Mouse (Mus musculus): ENCODE measurements around the gene Samd4.

Gene Samd4

DNA sequence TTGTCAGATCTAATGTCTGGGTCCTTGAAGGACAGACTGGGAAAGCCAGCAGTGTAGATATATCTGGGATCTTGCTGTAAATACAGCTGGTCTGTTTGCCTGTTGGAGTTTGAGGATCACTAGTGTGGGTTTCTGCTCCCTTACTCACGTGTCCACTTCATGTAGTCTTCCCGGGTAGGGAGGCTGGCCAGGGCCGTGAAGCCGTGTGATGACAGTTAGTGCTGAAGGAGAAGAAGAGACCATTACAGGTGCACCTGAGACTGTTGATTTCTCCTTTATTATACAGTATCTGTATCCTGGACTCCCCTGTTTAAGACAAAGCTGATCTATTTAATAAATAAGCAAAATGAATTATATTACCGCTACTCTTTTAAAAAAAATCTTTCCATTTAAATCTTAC is 34.5 kb downstream of the Samd4 start:
- Histone ChIP-seq H3K27me3 (ENCODE audit: insufficient read depth, low read length) (no peaks in the 10 kb centered on the region; the same call in 1 of the 2 replicates), H3K9me3 (ENCODE audit: low read length) (no peaks in the 10 kb centered on the region), H3K36me3 (ENCODE audit: insufficient read depth, low read length) (no peaks in the 10 kb centered on the region), H3K4me1 (replicated peaks; ENCODE audit: low read depth, low read length) (no peaks in the 10 kb centered on the region), H3K4me3 (replicated peaks; ENCODE audit: low read length) (no peak overlapping the region)
- TF ChIP-seq POU5F1 (IDR thresholded peaks at IDR 0.05; ENCODE audit: borderline replicate concordance, low read length) = no peak
- TF ChIP-seq NANOG (IDR thresholded peaks at IDR 0.05; ENCODE audit: borderline replicate concordance, low read length) = no peak
- no peak for TF ChIP-seq CTCF (conservative IDR thresholded peaks at IDR 0.05; ENCODE audit: low read length)

DNA sequence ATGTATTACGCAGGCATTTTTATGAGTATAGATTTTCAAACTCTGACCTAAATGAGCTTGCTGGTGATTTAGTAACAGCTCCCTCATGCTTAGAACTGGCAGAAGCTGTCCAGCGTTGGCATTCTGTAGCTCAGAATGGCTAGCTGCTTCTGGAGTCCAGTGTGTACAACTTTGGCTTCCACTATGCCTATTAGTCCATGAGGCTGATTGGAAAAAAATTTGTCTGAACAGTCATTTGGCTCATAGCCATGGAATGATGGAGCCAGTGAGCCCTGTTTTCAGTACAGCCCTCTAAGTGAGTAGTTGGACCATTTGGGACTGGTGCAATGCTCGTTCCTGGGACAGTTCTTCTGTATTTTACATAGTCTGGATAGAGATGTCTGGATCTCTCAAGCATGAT is 34.9 kb downstream of the Samd4 start:
- Histone ChIP-seq H3K27me3 (ENCODE audit: insufficient read depth, low read length) (no peaks in the 10 kb centered on the region; the same call in 1 of the 2 replicates), H3K4me3 (replicated peaks; ENCODE audit: low read length) (no peak overlapping the region), H3K4me1 (replicated peaks; ENCODE audit: low read depth, low read length) (no peaks in the 10 kb centered on the region), H3K9me3 (ENCODE audit: low read length) (no peaks in the 10 kb centered on the region), H3K36me3 (ENCODE audit: insufficient read depth, low read length) (no peaks in the 10 kb centered on the region)
- TF ChIP-seq POU5F1 (IDR thresholded peaks at IDR 0.05; ENCODE audit: borderline replicate concordance, low read length) (no peak), NANOG (IDR thresholded peaks at IDR 0.05; ENCODE audit: borderline replicate concordance, low read length) (no peak), CTCF (conservative IDR thresholded peaks at IDR 0.05; ENCODE audit: low read length) (no peak)

DNA sequence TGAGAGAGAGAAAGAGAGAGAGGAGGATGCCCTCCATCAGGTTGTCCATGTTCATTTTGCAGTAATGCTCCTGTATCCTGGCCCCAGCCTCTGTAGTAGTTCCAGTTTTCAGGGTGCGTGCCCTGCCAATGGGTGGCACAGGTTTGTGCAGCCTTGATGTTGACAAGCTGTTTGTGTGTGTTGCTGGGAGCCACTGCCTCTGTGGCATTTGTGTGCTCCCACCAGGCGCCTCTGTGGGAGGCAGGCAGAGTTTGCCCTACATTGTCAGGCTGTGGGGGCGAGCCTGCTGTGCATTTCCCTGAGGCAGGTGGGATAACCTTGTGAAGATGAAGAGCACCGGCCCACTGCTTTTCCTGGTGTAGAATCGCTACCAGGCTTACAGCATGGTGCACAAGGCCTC is 37.8 kb downstream of the Samd4 start:
- TF ChIP-seq NANOG (IDR thresholded peaks at IDR 0.05; ENCODE audit: borderline replicate concordance, low read length) (no peak), POU5F1 (IDR thresholded peaks at IDR 0.05; ENCODE audit: borderline replicate concordance, low read length) (no peak), CTCF (conservative IDR thresholded peaks at IDR 0.05; ENCODE audit: low read length) (no peak)
- Histone ChIP-seq H3K9me3 (ENCODE audit: low read length) (no peaks in the 10 kb centered on the region), H3K4me3 (replicated peaks; ENCODE audit: low read length) (no peak overlapping the region), H3K4me1 (replicated peaks; ENCODE audit: low read depth, low read length) (no peaks in the 10 kb centered on the region), H3K36me3 (ENCODE audit: insufficient read depth, low read length) (no peaks in the 10 kb centered on the region), H3K27me3 (ENCODE audit: insufficient read depth, low read length) (no peaks in the 10 kb centered on the region; the same call in 1 of the 2 replicates)

DNA sequence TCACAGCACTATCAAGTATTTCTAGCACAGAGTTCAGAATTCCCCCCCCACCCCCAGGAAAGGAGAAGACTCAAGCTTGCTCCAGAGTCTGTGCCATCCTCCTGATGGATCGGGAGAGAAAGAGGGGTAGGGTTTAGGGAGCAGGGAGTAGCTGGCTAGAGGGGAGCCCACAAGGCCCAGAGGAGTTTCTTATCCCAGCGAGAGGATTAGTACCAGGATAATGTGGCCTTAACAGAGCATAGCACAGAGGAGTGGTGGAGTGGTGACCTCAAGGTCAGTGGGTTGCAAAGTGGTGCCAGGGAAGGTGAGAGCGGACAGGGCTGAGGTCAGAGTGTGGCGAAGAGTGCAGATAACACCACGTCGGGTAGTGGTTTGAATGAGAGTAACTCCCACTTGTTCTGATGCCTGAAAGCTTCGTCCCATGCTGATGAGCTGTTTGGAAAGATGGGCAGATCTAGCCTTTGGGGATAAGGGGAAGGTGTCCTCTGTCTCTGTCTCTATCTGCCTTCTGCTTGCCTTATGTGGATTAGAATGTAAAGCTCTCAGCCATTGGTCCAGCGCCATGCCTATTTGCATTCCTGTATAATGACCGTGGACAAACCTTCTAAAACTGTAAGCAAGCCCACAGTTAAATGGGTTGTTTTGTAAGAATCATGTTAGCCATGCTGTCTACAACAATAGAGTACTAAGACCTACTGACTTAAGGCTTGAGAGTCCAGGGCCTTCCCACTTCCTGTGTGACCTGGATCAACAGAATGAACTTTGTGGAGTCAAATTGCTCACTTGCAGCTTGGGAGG is 38.7 kb downstream of the Samd4 start:
- H3K4me3 ChIP-seq (replicated peaks; ENCODE audit: low read length) = no peak overlapping the region
- no peaks in the 10 kb centered on the region for H3K9me3 ChIP-seq (ENCODE audit: low read length)
- H3K27me3 ChIP-seq (ENCODE audit: insufficient read depth, low read length) = no peaks in the 10 kb centered on the region; the same call in 1 of the 2 replicates
- TF ChIP-seq NANOG (IDR thresholded peaks at IDR 0.05; ENCODE audit: borderline replicate concordance, low read length) = no peak
- no peaks in the 10 kb centered on the region for H3K36me3 ChIP-seq (ENCODE audit: insufficient read depth, low read length)
- H3K4me1 ChIP-seq (replicated peaks; ENCODE audit: low read depth, low read length) = no peaks in the 10 kb centered on the region

DNA sequence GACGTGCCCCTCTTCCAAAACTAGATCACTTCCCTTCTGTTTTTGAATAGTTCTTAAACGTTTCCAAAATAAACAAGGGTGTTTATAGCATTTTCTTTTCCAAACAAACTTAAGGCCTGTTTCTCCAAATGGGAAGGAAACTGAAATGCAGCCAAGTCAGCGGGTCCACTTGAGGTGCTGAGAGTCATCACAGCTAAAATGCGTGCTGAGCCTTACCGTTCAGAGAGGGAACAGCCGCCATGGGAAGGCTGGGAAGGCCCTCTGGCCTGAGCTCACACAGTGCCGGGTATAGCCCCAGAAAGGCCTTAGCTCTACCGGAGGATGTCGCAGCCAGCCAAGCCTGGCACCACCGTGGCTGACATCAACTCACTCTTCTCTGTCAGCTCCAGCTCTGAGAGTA is 41.3 kb downstream of the Samd4 start:
- H3K36me3 ChIP-seq (ENCODE audit: insufficient read depth, low read length) = no peaks in the 10 kb centered on the region
- TF ChIP-seq POU5F1 (IDR thresholded peaks at IDR 0.05; ENCODE audit: borderline replicate concordance, low read length) = no peak
- no peak for TF ChIP-seq NANOG (IDR thresholded peaks at IDR 0.05; ENCODE audit: borderline replicate concordance, low read length)
- TF ChIP-seq CTCF (conservative IDR thresholded peaks at IDR 0.05; ENCODE audit: low read length) = no peak
- H3K27me3 ChIP-seq (ENCODE audit: insufficient read depth, low read length) = no peaks in the 10 kb centered on the region; the same call in 1 of the 2 replicates
- no peak overlapping the region for H3K4me3 ChIP-seq (replicated peaks; ENCODE audit: low read length)
- no peaks in the 10 kb centered on the region for H3K9me3 ChIP-seq (ENCODE audit: low read length)
- no peaks in the 10 kb centered on the region for H3K4me1 ChIP-seq (replicated peaks; ENCODE audit: low read depth, low read length)

GRCm38 (mm10) chr14:46924422-46924821 is 41.8 kb downstream of the Samd4 start:
- no peaks in the 10 kb centered on the region for H3K9me3 ChIP-seq (ENCODE audit: low read length)
- no peaks in the 10 kb centered on the region for H3K4me1 ChIP-seq (replicated peaks; ENCODE audit: low read depth, low read length)
- no peak for TF ChIP-seq NANOG (IDR thresholded peaks at IDR 0.05; ENCODE audit: borderline replicate concordance, low read length)
- TF ChIP-seq POU5F1 (IDR thresholded peaks at IDR 0.05; ENCODE audit: borderline replicate concordance, low read length) = no peak
- no peak for TF ChIP-seq CTCF (conservative IDR thresholded peaks at IDR 0.05; ENCODE audit: low read length)
- H3K27me3 ChIP-seq (ENCODE audit: insufficient read depth, low read length) = no peaks in the 10 kb centered on the region; the same call in 1 of the 2 replicates
- H3K4me3 ChIP-seq (replicated peaks; ENCODE audit: low read length) = no peak overlapping the region
- no peaks in the 10 kb centered on the region for H3K36me3 ChIP-seq (ENCODE audit: insufficient read depth, low read length)

DNA sequence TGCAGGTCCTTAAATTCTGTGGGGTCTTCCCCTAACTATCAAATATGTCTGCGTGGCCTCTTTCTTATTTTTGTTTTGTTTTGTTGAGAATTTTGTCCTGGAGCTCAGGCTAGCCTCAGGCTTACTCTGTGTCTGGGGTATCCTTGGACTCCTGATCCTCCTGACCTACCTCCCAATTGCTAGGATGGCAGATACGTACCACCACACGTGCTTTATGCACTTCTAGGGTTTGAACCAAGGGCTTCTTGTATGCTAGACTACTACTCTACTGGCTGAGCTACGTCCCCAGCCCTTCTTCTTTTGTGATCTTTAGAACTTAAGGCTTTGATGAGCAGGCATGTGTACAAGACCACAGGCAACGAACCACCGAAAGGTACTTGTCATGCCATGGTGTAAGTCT is 45.9 kb downstream of the Samd4 start:
- Histone ChIP-seq H3K27me3 (ENCODE audit: insufficient read depth, low read length) (no peaks in the 10 kb centered on the region; the same call in 1 of the 2 replicates), H3K4me3 (replicated peaks; ENCODE audit: low read length) (no peak overlapping the region), H3K36me3 (ENCODE audit: insufficient read depth, low read length) (no peaks in the 10 kb centered on the region), H3K4me1 (replicated peaks; ENCODE audit: low read depth, low read length) (no peaks in the 10 kb centered on the region), H3K9me3 (ENCODE audit: low read length) (no peaks in the 10 kb centered on the region)
- TF ChIP-seq CTCF (conservative IDR thresholded peaks at IDR 0.05; ENCODE audit: low read length) (no peak), NANOG (IDR thresholded peaks at IDR 0.05; ENCODE audit: borderline replicate concordance, low read length) (no peak), POU5F1 (IDR thresholded peaks at IDR 0.05; ENCODE audit: borderline replicate concordance, low read length) (no peak)

DNA sequence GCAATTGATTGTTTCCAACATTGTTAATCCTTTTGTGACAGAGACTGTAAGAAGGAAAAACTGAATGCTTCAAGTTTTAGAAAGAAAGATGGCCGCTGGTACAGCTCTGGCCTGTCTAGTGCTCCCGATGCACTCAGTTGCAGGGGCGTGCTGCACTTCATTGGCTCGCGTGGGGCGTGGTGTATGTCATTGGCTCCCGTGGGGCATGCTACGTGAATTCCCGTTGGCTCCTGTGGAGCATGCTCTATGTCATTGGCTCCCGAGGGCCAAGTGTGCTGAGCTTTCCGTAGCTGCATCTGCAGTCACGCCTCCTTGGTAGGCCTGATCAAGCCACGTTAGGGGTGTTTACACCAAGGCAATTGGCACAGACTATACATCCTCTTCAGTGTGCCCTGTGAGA is 49.5 kb downstream of the Samd4 start:
- Histone ChIP-seq H3K4me1 (replicated peaks; ENCODE audit: low read depth, low read length) (no peaks in the 10 kb centered on the region), H3K27me3 (ENCODE audit: insufficient read depth, low read length) (no peaks in the 10 kb centered on the region; the same call in 1 of the 2 replicates), H3K4me3 (replicated peaks; ENCODE audit: low read length) (no peak overlapping the region), H3K9me3 (ENCODE audit: low read length) (no peaks in the 10 kb centered on the region), H3K36me3 (ENCODE audit: insufficient read depth, low read length) (no peaks in the 10 kb centered on the region)
- no peak for TF ChIP-seq NANOG (IDR thresholded peaks at IDR 0.05; ENCODE audit: borderline replicate concordance, low read length)

DNA sequence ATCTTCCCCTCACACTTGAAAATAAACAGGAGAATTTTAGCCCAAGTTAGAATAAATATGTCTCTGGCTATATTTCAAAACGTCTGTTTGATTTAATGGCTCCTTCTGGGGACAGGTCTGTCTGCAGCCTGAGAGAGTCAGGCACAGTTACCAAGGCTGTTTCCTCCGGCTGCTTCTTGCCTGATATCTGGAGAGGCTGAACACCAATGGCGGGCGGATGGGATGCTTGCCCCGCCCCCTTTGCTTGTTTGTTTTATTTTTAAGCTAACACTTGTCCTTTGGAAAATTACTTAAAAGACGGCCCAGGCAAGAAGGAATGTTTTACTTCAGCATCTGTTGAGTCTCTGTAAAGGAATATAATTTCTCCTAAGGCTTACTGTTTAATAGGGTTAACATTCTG is 50.1 kb downstream of the Samd4 start:
- no peak overlapping the region for H3K4me3 ChIP-seq (replicated peaks; ENCODE audit: low read length)
- no peaks in the 10 kb centered on the region for H3K4me1 ChIP-seq (replicated peaks; ENCODE audit: low read depth, low read length)
- no peaks in the 10 kb centered on the region; the same call in 1 of the 2 replicates for H3K27me3 ChIP-seq (ENCODE audit: insufficient read depth, low read length)
- no peaks in the 10 kb centered on the region for H3K36me3 ChIP-seq (ENCODE audit: insufficient read depth, low read length)
- H3K9me3 ChIP-seq (ENCODE audit: low read length) = no peaks in the 10 kb centered on the region
- TF ChIP-seq NANOG (IDR thresholded peaks at IDR 0.05; ENCODE audit: borderline replicate concordance, low read length) = no peak
- TF ChIP-seq CTCF (conservative IDR thresholded peaks at IDR 0.05; ENCODE audit: low read length) = no peak
- TF ChIP-seq POU5F1 (IDR thresholded peaks at IDR 0.05; ENCODE audit: borderline replicate concordance, low read length) = no peak
